Mouse (Mus musculus): ENCODE data around the gene Ar.
A peak's percentile ranks its signal among the peaks of the same experiment; 100 is the strongest.

Ar gene

GRCm38 (mm10) chrX:98148531-98149342 is at the start of gene Ar:
Ar (plus strand) TSS chrX:98148769.
- peak; percentile 30 for DNase-seq (ENCODE audit: low read depth, low spot score)

GRCm38 (mm10) chrX:98149724-98150392 is 1.3 kb downstream of the Ar start:
- no peak for DNase-seq (ENCODE audit: low read depth, low spot score)

GRCm38 (mm10) chrX:98150393-98151119 is 2.0 kb downstream of the Ar start:
- peak; percentile 29 for DNase-seq (ENCODE audit: low read depth, low spot score)

GRCm38 (mm10) chrX:98189759-98190158 is 41.2 kb downstream of the Ar start:
- DNase-seq (ENCODE audit: low read depth, low spot score) = no peak

- DNase-seq (ENCODE audit: low read depth, low spot score) = peak; percentile 27
Observed at GRCm38 (mm10) chrX:98205766-98206165, 57.2 kb downstream of the Ar start.

GRCm38 (mm10) chrX:98207166-98207565 is 58.6 kb downstream of the Ar start:
- DNase-seq (ENCODE audit: low read depth, low spot score) = peak; percentile 7

GRCm38 (mm10) chrX:98216103-98216502 is 67.5 kb downstream of the Ar start:
- no peak for DNase-seq (ENCODE audit: low read depth, low spot score)

- DNase-seq (ENCODE audit: low read depth, low spot score) = no peak
Observed at GRCm38 (mm10) chrX:98239011-98239410, 90.4 kb downstream of the Ar start.

GRCm38 (mm10) chrX:98245108-98245507 is 96.5 kb downstream of the Ar start:
- no peak for DNase-seq (ENCODE audit: low read depth, low spot score)

- no peak for DNase-seq (ENCODE audit: low read depth, low spot score)
Observed at GRCm38 (mm10) chrX:98248363-98248762, 99.8 kb downstream of the Ar start.

GRCm38 (mm10) chrX:98259620-98260019 is 111.1 kb downstream of the Ar start:
- DNase-seq (ENCODE audit: low read depth, low spot score) = no peak

GRCm38 (mm10) chrX:98265755-98266154 is 117.2 kb downstream of the Ar start:
- no peak for DNase-seq (ENCODE audit: low read depth, low spot score)

GRCm38 (mm10) chrX:98271361-98271760 is 122.8 kb downstream of the Ar start:
- no peak for DNase-seq (ENCODE audit: low read depth, low spot score)

- DNase-seq (ENCODE audit: low read depth, low spot score) = no peak
Observed at GRCm38 (mm10) chrX:98291763-98292162, 143.2 kb downstream of the Ar start.

GRCm38 (mm10) chrX:98300685-98301084 is 152.1 kb downstream of the Ar start:
- DNase-seq (ENCODE audit: low read depth, low spot score) = no peak

GRCm38 (mm10) chrX:98301924-98302323 is 153.4 kb downstream of the Ar start:
- no peak for DNase-seq (ENCODE audit: low read depth, low spot score)

- no peak for DNase-seq (ENCODE audit: low read depth, low spot score)
Observed at GRCm38 (mm10) chrX:98315961-98316360, 167.4 kb downstream of the Ar start.

GRCm38 (mm10) chrX:98317483-98317882 is 168.9 kb downstream of the Ar start:
- DNase-seq (ENCODE audit: low read depth, low spot score) = no peak

GRCm38 (mm10) chrX:98323105-98323504 is 174.5 kb downstream of the Ar start:
- DNase-seq (ENCODE audit: low read depth, low spot score) = no peak

- DNase-seq (ENCODE audit: low read depth, low spot score) = peak; percentile 6
Observed at GRCm38 (mm10) chrX:98347481-98347880, 198.9 kb downstream of the Ar start.

- DNase-seq (ENCODE audit: low read depth, low spot score) = peak; percentile 63
Observed at GRCm38 (mm10) chrX:98348036-98348435, 199.5 kb downstream of the Ar start.

All from skeletal muscle tissue, adult 2 months (tissue).